In the genomic region with DNA sequence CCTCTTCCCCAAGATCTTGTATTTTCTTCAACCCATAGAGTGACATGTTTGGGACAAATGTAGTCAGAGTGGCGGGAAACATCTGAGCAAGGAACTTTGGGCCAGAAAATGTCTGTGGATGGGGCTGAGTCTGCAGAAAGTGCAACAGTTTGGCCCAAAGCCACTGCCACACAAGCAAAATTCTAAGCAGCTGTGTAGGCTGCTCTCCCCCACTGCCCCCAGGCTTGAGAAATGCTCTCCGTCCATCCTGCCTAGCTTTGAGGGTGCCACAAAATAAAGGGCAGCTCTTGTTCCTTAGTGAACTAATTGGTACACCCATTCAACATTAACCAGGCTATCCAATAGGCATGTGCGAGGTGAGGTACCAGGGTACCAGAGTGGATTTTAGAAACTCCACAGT, we compare ENCODE assay signal across 11 mouse cellular contexts.
DNase-seq lines count a peak whose midpoint lies in the region; ATAC-seq lines count a peak whose summit lies in the region.
"Had no signal": no experiment of that assay in that cellular context is flagged by ENCODE, and none has a peak within 500 bp of the region (broad histone marks: within the 10 kb centered on the region; RNA-seq: fewer than 3 reads in every experiment).

No protein-coding gene starts in this region.

- intact Hi-C loops in gastrocnemius, postnatal 14 days (cut with DNase I; ENCODE audit: low total_unique reads) = no loop called here

- peak; percentile 13 for DNase-seq in gastrocnemius, postnatal 14 days
- no peak for DNase-seq in gastrocnemius, adult 8-10 months (ENCODE audit: low spot score in 2 of 2)
- DNase-seq in lung, postnatal 14 days = no peak
- peak; percentile 28 for DNase-seq in limb, embryonic 11.5 days (ENCODE audit: low spot score)
- DNase-seq in adrenal gland, postnatal 14 days = no peak

- WGBS in lung, embryonic 16.5 days = 57% methylated on average over 3 of the region's 3 CpGs
- 50% methylated on average over 3 of the region's 3 CpGs for WGBS in embryonic facial prominence, embryonic 12.5 days
- 56% methylated on average over 3 of the region's 3 CpGs for WGBS in limb, embryonic 11.5 days

- H3K36me3 ChIP-seq in lung, embryonic 16.5 days (ENCODE audit: control insufficient read depth, insufficient read depth, low read length) = no peaks in the 10 kb centered on the region
- H3K36me3 ChIP-seq in embryonic facial prominence, embryonic 12.5 days = no peaks in the 10 kb centered on the region
- no peaks in the 10 kb centered on the region for H3K36me3 ChIP-seq in limb, embryonic 11.5 days (ENCODE audit: control insufficient read depth, insufficient read depth, low read length)
- H3K36me3 ChIP-seq: hindbrain, embryonic 10.5 days had no signal

- no peaks in the 10 kb centered on the region; the same call in 1 of the 2 replicates for H3K27me3 ChIP-seq in lung, embryonic 16.5 days (ENCODE audit: control insufficient read depth, insufficient read depth, low read depth, low read length)
- H3K27me3 ChIP-seq in embryonic facial prominence, embryonic 12.5 days = no peaks in the 10 kb centered on the region
- H3K27me3 ChIP-seq in limb, embryonic 11.5 days (ENCODE audit: control insufficient read depth, insufficient read depth, low read length) = no peaks in the 10 kb centered on the region

- peak; percentile 83 for ATAC-seq in lung, embryonic 16.5 days (ENCODE audit: low read depth)
- no peak for ATAC-seq in embryonic facial prominence, embryonic 12.5 days (ENCODE audit: insufficient number of reproducible peaks, insufficient read depth, low FRiP score, low TSS enrichment)
- no peak for ATAC-seq in limb, embryonic 11.5 days (ENCODE audit: insufficient number of reproducible peaks, low FRiP score, low TSS enrichment, low read depth)
- no peak for ATAC-seq in megakaryocyte, adult 5-6 weeks (ENCODE audit: poor library complexity, severe bottlenecking)

- no peak overlapping the region for H3K4me3 ChIP-seq in lung, embryonic 16.5 days (ENCODE audit: low read length)
- no peak overlapping the region for H3K4me3 ChIP-seq in embryonic facial prominence, embryonic 12.5 days
- H3K4me3 ChIP-seq in limb, embryonic 11.5 days (ENCODE audit: low read depth, low read length) = no peak overlapping the region
- H3K4me3 ChIP-seq: hindbrain, embryonic 10.5 days had no signal

- no peak overlapping the region for H3K9ac ChIP-seq in lung, embryonic 16.5 days (ENCODE audit: low read length)
- no peak overlapping the region for H3K9ac ChIP-seq in embryonic facial prominence, embryonic 12.5 days
- H3K9ac ChIP-seq in limb, embryonic 11.5 days (ENCODE audit: low read length) = no peak overlapping the region

- H3K4me2 ChIP-seq in lung, embryonic 16.5 days (ENCODE audit: low read depth, low read length) = no peak overlapping the region
- H3K4me2 ChIP-seq in embryonic facial prominence, embryonic 12.5 days (replicated peaks) = no peak overlapping the region
- no peak overlapping the region for H3K4me2 ChIP-seq in limb, embryonic 11.5 days (ENCODE audit: low read depth, severe bottlenecking)
- H3K4me2 ChIP-seq: heart, embryonic 11.5 days had no signal

- H3K27ac ChIP-seq in lung, embryonic 16.5 days (ENCODE audit: low read length) = peak overlapping the region; percentile 42
- H3K27ac ChIP-seq in embryonic facial prominence, embryonic 12.5 days = peak overlapping the region; percentile 69
- peak overlapping the region; percentile 61 for H3K27ac ChIP-seq in limb, embryonic 11.5 days (replicated peaks; ENCODE audit: low read depth, low read length)
- H3K27ac ChIP-seq: hindbrain, embryonic 10.5 days; macrophage had no signal

- no peaks in the 10 kb centered on the region for H3K9me3 ChIP-seq in lung, embryonic 16.5 days (ENCODE audit: control insufficient read depth, low read length)
- no peaks in the 10 kb centered on the region for H3K9me3 ChIP-seq in embryonic facial prominence, embryonic 12.5 days
- H3K9me3 ChIP-seq in limb, embryonic 11.5 days (ENCODE audit: control insufficient read depth, low read length) = no peaks in the 10 kb centered on the region
- H3K9me3 ChIP-seq: hindbrain, embryonic 10.5 days had no signal

- H3K4me1 ChIP-seq in lung, embryonic 16.5 days (replicated peaks; ENCODE audit: control insufficient read depth, insufficient read depth, low read length) = peaks cover 2% of the 10 kb centered on the region
- peaks cover 8% of the 10 kb centered on the region; the same call in 1 of the 2 replicates for H3K4me1 ChIP-seq in embryonic facial prominence, embryonic 12.5 days
- H3K4me1 ChIP-seq in limb, embryonic 11.5 days (ENCODE audit: control insufficient read depth, insufficient read depth, low read length) = peaks cover 11% of the 10 kb centered on the region; the same call in 1 of the 2 replicates

Comparison
In these comparisons a context has a peak if more than half of its experiments do, and no peak if none do; other contexts are left out.
1. DNase-seq: peak in gastrocnemius, postnatal 14 days (single experiment) and limb, embryonic 11.5 days (single experiment); none in gastrocnemius, adult 8-10 months (0 of 2), lung, postnatal 14 days (single experiment) and adrenal gland, postnatal 14 days (single experiment).
2. Peak in every context shown above with its lines, with median percentiles within 50 percentile points of each other: H3K27ac ChIP-seq.